Mouse (Mus musculus) liver, embryonic 13.5 days (tissue): Measurements from ENCODE around the gene Nek7. TPM values are rescaled to one million over a fixed set of nuclear protein-coding genes. Genes with fewer than 3 reads are reported as not detected.
A peak's percentile ranks its signal among the peaks of the same experiment; 100 is the strongest.

ENCODE experiments used
- ATAC-seq: fragments of 200-750 bp; cut with Nextera tagmentation; 2 replicates; pipeline ENCODE4 v1.8.0; 2017; ENCODE audit warnings: low read depth, mild to moderate bottlenecking, moderate number of reproducible peaks, moderate library complexity
- DNase-seq: peaks from one replicate; pipeline ENCODE4 v3.0.0; 2022
- H3K27ac ChIP-seq: fragments of 300-500 bp; sonication (generic); 2 replicates; pipeline ENCODE4 v1.5.1; 2015; ENCODE audit warnings: moderate library complexity, mild to moderate bottlenecking, inconsistent platforms
- H3K27me3 ChIP-seq: fragments of 300-500 bp; sonication (generic); 2 replicates; pipeline ENCODE4 v1.6.1; 2015; ENCODE audit warnings: mild to moderate bottlenecking, inconsistent platforms
- H3K36me3 ChIP-seq: fragments of 300-500 bp; sonication (generic); 2 replicates; pipeline ENCODE4 v1.6.1; 2015; ENCODE audit warnings: mild to moderate bottlenecking, inconsistent platforms
- H3K4me1 ChIP-seq: fragments of 300-500 bp; sonication (generic); replicated peaks from 2 replicates; pipeline ENCODE4 v1.6.1; 2015; ENCODE audit warnings: inconsistent platforms
- H3K4me2 ChIP-seq: fragments of 300-500 bp; sonication (generic); 2 replicates; pipeline ENCODE4 v1.6.1; 2015; ENCODE audit warnings: inconsistent platforms, mild to moderate bottlenecking, moderate library complexity
- H3K4me3 ChIP-seq: fragments of 300-500 bp; sonication (generic); replicated peaks from 2 replicates; pipeline ENCODE4 v1.5.1; 2015; ENCODE audit warnings: mild to moderate bottlenecking, inconsistent platforms
- H3K9ac ChIP-seq: fragments of 300-500 bp; sonication (generic); 2 replicates; pipeline ENCODE4 v1.6.1; 2015; ENCODE audit warnings: mild to moderate bottlenecking, inconsistent platforms
- H3K9me3 ChIP-seq: fragments of 300-500 bp; sonication (generic); replicated peaks from 2 replicates; pipeline ENCODE4 v1.6.1; 2016; ENCODE audit warnings: inconsistent platforms
- WGBS: fragments of 180-500 bp; shearing (Covaris S2); methylation state at CpG from one replicate; pipeline ENCODE4 v1.1.7; 2015; ENCODE audit not compliant: insufficient replicate concordance; 5-methylcytosine and 5-hydroxymethylcytosine counted together
- polyA plus RNA-seq: library from polyadenylated mRNA; unstranded; fragments of >200 nt; fragmentation: Nextera tagmentation; extraction: Ambion mirVana; gene quantifications from 2 replicates; pipeline ENCODE4 v1.2.1, GENCODE M21; 2015

The Nek7 gene
- polyA plus RNA-seq, 1 experiment from 2014 or later = 16.5 TPM

DNA sequence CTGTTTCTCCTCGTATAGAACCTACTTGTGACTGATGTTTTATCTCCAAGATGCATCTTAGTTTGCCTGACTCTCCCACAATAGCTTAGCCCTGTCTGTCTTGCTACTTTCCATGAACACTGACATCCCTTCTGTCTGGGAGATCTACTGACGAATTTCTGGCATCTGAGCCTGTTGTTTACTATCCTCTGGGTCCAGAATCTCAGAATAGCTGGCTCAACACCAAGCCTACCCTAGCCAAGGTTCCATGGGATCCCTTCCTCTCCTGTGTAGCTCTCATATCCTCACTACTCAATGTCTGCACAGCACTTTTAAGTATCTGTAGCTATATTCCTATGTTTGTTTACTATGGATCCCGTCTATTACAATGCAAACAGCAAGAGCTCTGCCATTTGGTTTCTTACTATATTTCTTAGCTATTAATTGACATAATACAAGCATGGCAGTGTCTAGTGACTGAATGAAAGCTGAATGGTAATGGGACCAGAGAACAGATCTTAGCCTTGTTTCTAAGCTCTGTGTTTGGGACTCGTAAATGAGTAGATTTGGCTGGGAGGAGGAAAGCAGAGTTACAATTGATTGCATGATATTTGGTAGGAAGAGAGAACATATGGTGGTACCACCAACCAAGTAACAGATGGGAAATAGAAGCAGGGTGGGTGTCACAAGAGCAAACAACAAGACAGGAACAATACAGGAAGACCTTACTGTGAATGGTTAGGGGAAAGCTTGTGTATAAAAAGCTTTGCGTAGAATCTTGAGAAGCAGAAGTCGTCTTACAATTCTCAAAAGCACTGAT is 51.3 kb downstream of the Nek7 start:
- H3K9ac ChIP-seq = no peak overlapping the region
- no peaks in the 10 kb centered on the region for H3K27me3 ChIP-seq
- H3K4me1 ChIP-seq = peaks cover 30% of the 10 kb centered on the region
- H3K36me3 ChIP-seq = no peaks in the 10 kb centered on the region
- H3K4me2 ChIP-seq = no peak overlapping the region
- H3K9me3 ChIP-seq = no peaks in the 10 kb centered on the region
- WGBS = 70% methylated on average over 6 of the region's 6 CpGs
- H3K27ac ChIP-seq = no peak overlapping the region
- H3K4me3 ChIP-seq = no peak overlapping the region
- DNase-seq = no peak
- ATAC-seq = no peak

DNA sequence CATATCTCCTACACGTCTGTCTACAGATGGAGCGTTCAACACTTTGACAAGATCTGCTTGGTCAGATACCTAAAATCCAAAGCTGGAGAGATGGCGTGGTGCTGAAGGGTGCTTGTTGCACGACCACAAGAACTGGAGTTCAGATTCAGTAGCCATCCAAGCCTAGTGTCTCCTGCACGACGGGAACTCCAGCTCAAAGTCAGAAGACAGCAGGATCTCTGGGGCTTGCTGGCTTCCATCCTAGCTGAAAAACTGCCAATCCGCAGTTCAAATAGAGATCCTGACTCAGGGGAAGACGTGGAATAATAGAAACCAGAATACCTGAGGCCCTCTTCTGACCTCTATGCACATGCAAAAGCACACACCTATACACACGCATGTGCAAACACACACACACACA is 52.0 kb downstream of the Nek7 start:
- Histone ChIP-seq H3K4me1 (peaks cover 30% of the 10 kb centered on the region), H3K9me3 (no peaks in the 10 kb centered on the region), H3K27ac (no peak overlapping the region), H3K36me3 (no peaks in the 10 kb centered on the region), H3K4me3 (no peak overlapping the region), H3K27me3 (no peaks in the 10 kb centered on the region), H3K9ac (no peak overlapping the region), H3K4me2 (no peak overlapping the region)
- no peak for ATAC-seq
- WGBS = 73% methylated on average over 9 of the region's 9 CpGs
- no peak for DNase-seq

- ATAC-seq (peak; percentile 88), DNase-seq (no peak)
- Histone ChIP-seq H3K4me2 (no peak overlapping the region), H3K9ac (no peak overlapping the region), H3K9me3 (no peaks in the 10 kb centered on the region), H3K27me3 (no peaks in the 10 kb centered on the region), H3K4me3 (no peak overlapping the region), H3K27ac (no peak overlapping the region), H3K36me3 (no peaks in the 10 kb centered on the region), H3K4me1 (peaks cover 13% of the 10 kb centered on the region)
- 27% methylated on average over 6 of the region's 6 CpGs for WGBS
Measured at GRCm38 (mm10) chr1:138564677-138565076, 55.3 kb downstream of the Nek7 start.

- no peaks in the 10 kb centered on the region for H3K9me3 ChIP-seq
- H3K27ac ChIP-seq = no peak overlapping the region
- H3K4me3 ChIP-seq = no peak overlapping the region
- no peak for DNase-seq
- H3K4me1 ChIP-seq = peaks cover 13% of the 10 kb centered on the region
- WGBS = 86% methylated on average over 12 of the region's 12 CpGs
- H3K9ac ChIP-seq = no peak overlapping the region
- H3K36me3 ChIP-seq = no peaks in the 10 kb centered on the region
- ATAC-seq = no peak
- no peaks in the 10 kb centered on the region for H3K27me3 ChIP-seq
- no peak overlapping the region for H3K4me2 ChIP-seq
Measured at GRCm38 (mm10) chr1:138560733-138561132, 59.2 kb downstream of the Nek7 start.

DNA sequence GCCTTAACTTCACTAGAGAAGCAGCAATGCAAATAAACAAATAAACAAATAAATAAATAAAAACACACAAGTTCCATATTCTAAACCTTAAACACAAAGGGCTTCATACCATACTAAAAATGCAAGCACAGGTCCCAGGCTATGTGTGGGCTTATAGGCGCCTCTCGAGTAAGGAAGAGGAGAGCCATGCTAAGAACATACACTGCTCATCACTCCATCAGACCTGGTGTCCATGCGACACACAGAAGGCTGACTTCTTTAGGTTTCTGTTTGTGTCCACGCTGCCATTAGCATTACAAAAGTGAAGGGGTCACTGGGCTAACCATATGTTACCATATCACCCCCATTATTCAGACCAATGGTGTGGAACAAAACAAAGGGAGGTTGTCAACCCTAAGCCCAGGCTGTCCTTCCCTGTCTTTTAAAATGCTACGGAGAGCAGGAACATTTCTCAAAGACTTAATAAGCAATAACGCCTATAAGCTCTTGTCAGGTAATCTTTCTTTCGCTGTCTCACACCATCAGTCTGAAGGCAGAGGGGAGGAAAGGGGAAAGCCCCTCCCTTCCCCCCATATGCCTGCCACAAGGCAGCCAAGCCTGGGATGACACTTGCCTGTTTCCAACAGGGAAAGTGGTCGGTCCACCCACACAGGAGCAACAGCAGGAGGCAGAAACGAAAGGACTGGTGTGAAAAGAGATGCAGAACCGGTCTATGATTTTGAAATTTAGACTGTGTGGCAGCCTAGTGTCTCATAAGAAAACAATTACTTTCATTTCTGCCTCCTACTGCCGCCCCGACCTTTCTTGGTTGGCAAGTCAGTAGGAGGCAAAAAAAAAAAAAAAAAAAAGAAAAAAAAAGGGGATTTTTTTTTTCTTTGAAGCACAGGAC is 60.5 kb downstream of the Nek7 start:
- no peak for ATAC-seq
- Histone ChIP-seq H3K9me3 (no peaks in the 10 kb centered on the region), H3K9ac (no peak overlapping the region), H3K4me3 (no peak overlapping the region), H3K4me1 (peaks cover under 1% of the 10 kb centered on the region; the same call in 1 of the 2 replicates), H3K36me3 (no peaks in the 10 kb centered on the region), H3K27ac (no peak overlapping the region), H3K27me3 (no peaks in the 10 kb centered on the region), H3K4me2 (no peak overlapping the region)
- DNase-seq = no peak
- WGBS = 74% methylated on average over 12 of the region's 12 CpGs

DNA sequence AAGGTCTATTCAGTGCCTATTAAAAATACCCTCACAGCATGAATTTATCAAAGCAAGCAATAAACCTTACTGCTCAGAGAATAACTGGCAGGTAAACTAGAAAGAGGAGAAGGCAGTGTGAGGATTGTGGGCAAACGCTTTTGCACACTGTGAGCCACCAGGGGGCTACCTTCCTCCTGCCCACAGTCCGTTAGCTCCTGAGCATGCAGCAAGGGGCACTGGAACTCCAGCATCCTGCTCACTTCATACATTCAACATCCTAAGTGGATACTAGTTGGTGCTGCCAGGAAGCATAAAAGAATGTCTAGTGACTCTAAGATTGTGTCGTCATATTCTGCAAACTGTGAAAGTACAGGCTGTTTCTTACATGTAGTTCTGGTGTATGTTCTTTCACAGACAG is 61.6 kb downstream of the Nek7 start:
- Histone ChIP-seq H3K4me3 (no peak overlapping the region), H3K27ac (no peak overlapping the region), H3K9ac (no peak overlapping the region), H3K4me1 (no peaks in the 10 kb centered on the region), H3K27me3 (no peaks in the 10 kb centered on the region), H3K9me3 (no peaks in the 10 kb centered on the region), H3K4me2 (no peak overlapping the region), H3K36me3 (no peaks in the 10 kb centered on the region)
- 71% methylated on average over 3 of the region's 3 CpGs for WGBS
- ATAC-seq (no peak), DNase-seq (no peak)

GRCm38 (mm10) chr1:138554926-138555325 is 65.0 kb downstream of the Nek7 start:
- Histone ChIP-seq H3K4me2 (no peak overlapping the region), H3K27me3 (no peaks in the 10 kb centered on the region), H3K36me3 (no peaks in the 10 kb centered on the region), H3K9me3 (no peaks in the 10 kb centered on the region), H3K4me1 (peaks cover 8% of the 10 kb centered on the region; the same call in 1 of the 2 replicates), H3K9ac (no peak overlapping the region), H3K27ac (no peak overlapping the region), H3K4me3 (no peak overlapping the region)
- WGBS = 87% methylated on average over 5 of the region's 5 CpGs
- DNase-seq (no peak), ATAC-seq (no peak)

DNA sequence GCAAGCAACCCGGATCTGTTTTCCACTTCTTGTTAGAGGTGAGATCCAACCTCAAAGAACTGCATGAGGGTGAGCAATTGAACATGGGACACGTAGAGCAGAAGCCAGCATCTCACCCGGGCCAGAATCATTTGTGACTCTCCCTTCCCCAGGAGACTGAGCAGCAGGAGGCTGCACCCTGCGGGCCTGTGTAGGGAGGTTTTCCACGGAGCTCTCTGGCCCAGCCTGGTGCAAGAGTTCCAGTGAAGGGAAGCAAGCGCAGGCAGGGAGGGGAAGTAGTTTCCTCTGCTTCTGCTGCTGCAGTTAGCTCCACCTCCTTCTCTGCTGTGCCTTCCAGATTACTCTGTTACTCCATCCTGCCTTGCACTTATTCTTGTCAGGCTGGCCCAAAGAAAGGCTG is 69.8 kb downstream of the Nek7 start:
- 28% methylated on average over 6 of the region's 6 CpGs for WGBS
- Histone ChIP-seq H3K36me3 (no peaks in the 10 kb centered on the region), H3K4me1 (peaks cover 9% of the 10 kb centered on the region; the same call in 1 of the 2 replicates), H3K4me2 (peak overlapping the region; percentile 2; the same call in 1 of the 2 replicates), H3K4me3 (no peak overlapping the region), H3K27ac (no peak overlapping the region), H3K9me3 (no peaks in the 10 kb centered on the region), H3K9ac (no peak overlapping the region), H3K27me3 (no peaks in the 10 kb centered on the region)
- ATAC-seq = peak; percentile 26; the same call in 1 of the 2 replicates
- DNase-seq = no peak

GRCm38 (mm10) chr1:138542170-138542515 is 77.8 kb downstream of the Nek7 start:
- Histone ChIP-seq H3K4me2 (no peak overlapping the region), H3K27me3 (no peaks in the 10 kb centered on the region), H3K9ac (no peak overlapping the region), H3K4me1 (0 out of 2 replicates have a peak, but pooled peaks cover 5% of the 10 kb centered on the region), H3K27ac (no peak overlapping the region), H3K36me3 (no peaks in the 10 kb centered on the region), H3K4me3 (no peak overlapping the region), H3K9me3 (no peaks in the 10 kb centered on the region)
- 79% methylated on average over 1 of the region's 1 CpGs for WGBS
- DNase-seq (no peak), ATAC-seq (no peak)

DNA sequence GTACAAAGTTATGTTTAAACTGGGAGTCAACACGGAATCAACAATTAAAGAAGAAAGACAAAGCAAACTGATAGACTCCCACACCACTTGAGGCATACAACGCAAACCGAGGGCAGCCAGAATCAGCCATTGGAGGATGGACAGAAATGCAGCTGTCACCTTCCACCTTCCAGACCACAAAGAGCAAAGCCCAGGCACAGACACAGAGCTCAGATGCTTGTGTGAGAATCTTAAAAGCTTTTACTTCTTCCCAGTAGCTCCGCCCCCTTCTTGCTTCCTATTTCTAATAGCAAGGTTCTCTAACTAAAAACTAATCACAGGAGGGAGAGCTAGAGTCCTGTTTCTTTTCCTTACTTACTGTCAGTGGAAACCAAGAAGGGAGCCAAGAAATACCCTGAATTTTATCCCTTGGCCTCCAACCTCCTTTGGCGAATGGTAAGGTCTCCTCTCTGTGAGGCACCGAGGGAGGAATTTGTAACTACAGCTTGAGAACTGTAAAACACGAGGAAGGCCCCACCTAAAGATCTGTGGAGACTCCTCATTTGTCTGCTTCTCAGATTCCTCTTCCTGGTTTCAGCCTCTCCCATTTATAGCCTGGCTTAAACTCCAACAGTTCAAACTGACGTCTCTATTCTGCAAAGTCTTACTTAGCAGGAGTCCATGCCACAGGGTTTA is 78.3 kb downstream of the Nek7 start:
- Histone ChIP-seq H3K27ac (no peak overlapping the region), H3K4me1 (0 out of 2 replicates have a peak, but pooled peaks cover 5% of the 10 kb centered on the region), H3K9ac (no peak overlapping the region), H3K4me3 (no peak overlapping the region), H3K36me3 (no peaks in the 10 kb centered on the region), H3K9me3 (no peaks in the 10 kb centered on the region), H3K4me2 (no peak overlapping the region), H3K27me3 (no peaks in the 10 kb centered on the region)
- no peak for DNase-seq
- ATAC-seq = no peak
- 61% methylated on average over 8 of the region's 8 CpGs for WGBS

- Histone ChIP-seq H3K4me2 (no peak overlapping the region), H3K4me1 (0 out of 2 replicates have a peak, but pooled peaks cover 5% of the 10 kb centered on the region), H3K36me3 (no peaks in the 10 kb centered on the region), H3K9ac (no peak overlapping the region), H3K4me3 (no peak overlapping the region), H3K9me3 (no peaks in the 10 kb centered on the region), H3K27ac (no peak overlapping the region), H3K27me3 (no peaks in the 10 kb centered on the region)
- no peak for DNase-seq
- 79% methylated on average over 1 of the region's 1 CpGs for WGBS
- ATAC-seq = no peak
Measured at GRCm38 (mm10) chr1:138539713-138540112, 80.2 kb downstream of the Nek7 start.
